Mouse (Mus musculus) lung, adult 2 months (tissue): Measurements from ENCODE around the gene Eif2b3.

Experiments
- CTCF ChIP-seq: fragments of 200-500 bp; IDR thresholded peaks from 2 replicates; pipeline ENCODE4 v1.5.1; 2011; ENCODE audit warnings: mild to moderate bottlenecking, low read length, control low read depth; ENCODE audit not compliant: insufficient read depth
- POLR2A ChIP-seq: fragments of 200-500 bp; IDR thresholded peaks from 2 replicates; pipeline ENCODE4 v1.6.1; 2011; ENCODE audit warnings: low read depth, mild to moderate bottlenecking, control low read depth, low read length, borderline replicate concordance; ENCODE audit errors: extremely low read depth

GRCm38 (mm10) chr4:117005611-117006400, 13.4 kb upstream of the Eif2b3 start:
- TF ChIP-seq CTCF = no peak
- no peak for TF ChIP-seq POLR2A
